Mouse (Mus musculus) neural tube, embryonic 15.5 days (tissue): ENCODE data around the gene Igdcc3. TPM values are rescaled to one million over a fixed set of nuclear protein-coding genes. Genes with fewer than 3 reads are reported as not detected.

Experiments
- ATAC-seq: fragments of 200-750 bp; cut with Nextera tagmentation; 2 replicates; pipeline ENCODE4 v1.8.0; 2017; ENCODE audit warnings: mild to moderate bottlenecking, moderate TSS enrichment, moderate library complexity; ENCODE audit not compliant: low FRiP score
- H3K27ac ChIP-seq: fragments of 300-500 bp; sonication (generic); replicated peaks from 2 replicates; pipeline ENCODE4 v1.5.1; 2015; ENCODE audit warnings: mild to moderate bottlenecking, inconsistent platforms
- H3K27me3 ChIP-seq: fragments of 300-500 bp; sonication (generic); replicated peaks from 2 replicates; pipeline ENCODE4 v1.6.1; 2015; ENCODE audit warnings: inconsistent platforms
- H3K36me3 ChIP-seq: fragments of 300-500 bp; sonication (generic); 2 replicates; pipeline ENCODE4 v1.6.1; 2015; ENCODE audit warnings: inconsistent platforms
- H3K4me1 ChIP-seq: fragments of 300-500 bp; sonication (generic); 2 replicates; pipeline ENCODE4 v1.6.1; 2015; ENCODE audit warnings: inconsistent platforms
- H3K4me2 ChIP-seq: fragments of 300-500 bp; sonication (generic); 2 replicates; pipeline ENCODE4 v1.6.1; 2015; ENCODE audit warnings: inconsistent platforms, mild to moderate bottlenecking, moderate library complexity
- H3K4me3 ChIP-seq: fragments of 300-500 bp; sonication (generic); replicated peaks from 2 replicates; pipeline ENCODE4 v1.5.1; 2015; ENCODE audit warnings: mild to moderate bottlenecking, inconsistent platforms
- H3K9ac ChIP-seq: fragments of 300-500 bp; sonication (generic); replicated peaks from 2 replicates; pipeline ENCODE4 v1.6.1; 2015; ENCODE audit warnings: mild to moderate bottlenecking, inconsistent platforms
- H3K9me3 ChIP-seq: fragments of 300-500 bp; sonication (generic); replicated peaks from 2 replicates; pipeline ENCODE4 v1.6.1; 2016; ENCODE audit warnings: inconsistent platforms
- WGBS: fragments of 180-500 bp; shearing (Covaris S2); methylation state at CpG from one replicate; pipeline ENCODE4 v1.1.7; 2015; ENCODE audit warnings: mixed read lengths; 5-methylcytosine and 5-hydroxymethylcytosine counted together
- polyA plus RNA-seq: library from polyadenylated mRNA; unstranded; fragments of >200 nt; fragmentation: Nextera tagmentation; extraction: Ambion mirVana; gene quantifications from 2 replicates; pipeline ENCODE4 v1.2.1, GENCODE M21; 2015

Gene Igdcc3
- polyA plus RNA-seq, 1 experiment from 2014 or later = 8.9 TPM

GRCm38 (mm10) chr9:65178336-65179213 is 37.6 kb downstream of the Igdcc3 start:
- H3K4me3 ChIP-seq = no peak overlapping the region

DNA sequence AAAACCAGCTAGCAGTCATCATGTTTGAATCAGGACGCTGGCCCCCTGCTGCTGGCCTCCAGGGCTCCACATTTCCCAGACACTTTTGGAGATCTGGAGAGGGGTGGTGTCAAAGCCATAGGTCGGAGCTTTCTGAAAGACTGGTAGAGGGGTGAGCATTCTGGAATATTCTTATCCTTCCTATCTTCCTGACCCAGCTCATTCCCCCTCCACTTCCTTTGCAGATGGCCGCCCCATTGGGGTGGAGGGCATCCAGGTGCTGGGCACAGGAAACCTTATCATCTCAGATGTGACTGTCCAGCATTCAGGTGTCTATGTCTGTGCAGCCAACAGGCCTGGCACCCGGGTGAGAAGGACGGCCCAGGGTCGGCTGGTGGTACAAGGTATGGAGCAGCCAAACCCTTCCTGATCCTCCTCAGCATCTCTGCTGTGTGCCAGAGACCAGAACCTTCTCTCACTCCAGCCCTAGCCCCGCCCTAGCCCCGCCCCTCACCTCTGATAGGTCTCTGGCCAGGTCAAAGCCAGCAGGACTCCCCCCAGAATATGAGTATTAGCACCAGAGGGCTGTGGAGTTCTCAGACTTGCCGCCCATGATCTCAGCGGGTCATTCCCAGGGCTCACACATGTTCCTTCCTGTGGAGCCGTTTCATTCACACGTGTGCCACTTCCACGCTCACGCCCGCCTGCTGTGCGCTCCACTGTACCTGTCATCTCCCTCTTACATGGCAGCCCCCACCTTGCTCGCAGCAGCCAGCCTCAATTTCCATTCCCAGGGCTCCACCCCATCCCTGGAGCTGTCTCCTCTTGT is 39.0 kb downstream of the Igdcc3 start:
- H3K36me3 ChIP-seq = peaks cover 18% of the 10 kb centered on the region
- H3K4me3 ChIP-seq = no peak overlapping the region
- ATAC-seq = no peak
- 0 out of 2 replicates have a peak overlapping the region, but pooled peaks have one; percentile 10 for H3K9ac ChIP-seq
- H3K4me1 ChIP-seq = peaks cover 66% of the 10 kb centered on the region
- peak overlapping the region; percentile 77 for H3K27ac ChIP-seq
- WGBS = 32% methylated on average over 17 of the region's 17 CpGs
- no peaks in the 10 kb centered on the region for H3K27me3 ChIP-seq
- H3K4me2 ChIP-seq = peak overlapping the region; percentile 26; the same call in 1 of the 2 replicates
- no peaks in the 10 kb centered on the region for H3K9me3 ChIP-seq

More at GRCm38 (mm10) chr9:65178336-65179213, 37.6 kb downstream of the Igdcc3 start:
- H3K36me3 ChIP-seq = peaks cover 10% of the 10 kb centered on the region
- H3K27ac ChIP-seq = peak overlapping the region; percentile 77
- H3K27me3 ChIP-seq = no peaks in the 10 kb centered on the region
- ATAC-seq = peak; percentile 43
- peak overlapping the region; percentile 22; the same call in 1 of the 2 replicates for H3K4me2 ChIP-seq
- H3K9me3 ChIP-seq = no peaks in the 10 kb centered on the region
- peaks cover 68% of the 10 kb centered on the region for H3K4me1 ChIP-seq
- no peak overlapping the region; the same call in 1 of the 2 replicates for H3K9ac ChIP-seq
- 9% methylated on average over 22 of the region's 22 CpGs for WGBS

DNA sequence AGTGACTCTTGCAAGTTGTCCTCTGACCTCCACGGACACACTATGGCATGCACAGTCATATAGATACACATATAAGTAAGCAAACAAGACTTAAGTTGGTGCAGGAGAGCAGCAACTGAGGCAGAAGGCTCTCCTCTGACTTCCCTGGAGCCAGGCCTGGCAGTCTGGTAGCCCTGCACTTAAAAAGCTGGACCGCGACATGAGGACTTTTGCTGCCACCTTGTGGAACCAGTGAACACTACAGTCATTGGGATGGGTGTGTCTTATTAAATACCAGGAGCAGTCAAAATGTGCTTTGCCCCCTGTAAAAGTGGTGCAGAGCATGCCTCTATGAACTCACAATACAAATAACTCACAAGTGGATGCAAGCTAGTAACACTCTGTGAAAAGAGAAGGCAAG is 47.6 kb downstream of the Igdcc3 start:
- Histone ChIP-seq H3K4me2 (no peak overlapping the region), H3K27me3 (no peaks in the 10 kb centered on the region), H3K9ac (no peak overlapping the region), H3K9me3 (no peaks in the 10 kb centered on the region), H3K27ac (no peak overlapping the region), H3K4me3 (no peak overlapping the region), H3K4me1 (0 out of 2 replicates have a peak, but pooled peaks cover 11% of the 10 kb centered on the region), H3K36me3 (peaks cover 12% of the 10 kb centered on the region)
- peak; percentile 51; the same call in 1 of the 2 replicates for ATAC-seq
- WGBS = 1% methylated on average over 3 of the region's 3 CpGs

- Histone ChIP-seq H3K4me1 (peaks cover 17% of the 10 kb centered on the region), H3K27ac (no peak overlapping the region), H3K36me3 (0 out of 2 replicates have a peak, but pooled peaks cover 2% of the 10 kb centered on the region), H3K9ac (no peak overlapping the region), H3K27me3 (no peaks in the 10 kb centered on the region), H3K4me3 (no peak overlapping the region), H3K9me3 (no peaks in the 10 kb centered on the region), H3K4me2 (no peak overlapping the region)
- no peak for ATAC-seq
- 33% methylated on average over 7 of the region's 7 CpGs for WGBS
Observed at GRCm38 (mm10) chr9:65190306-65190705, 49.3 kb downstream of the Igdcc3 start.

- H3K9ac ChIP-seq = no peak overlapping the region
- H3K9me3 ChIP-seq = no peaks in the 10 kb centered on the region
- no peak for ATAC-seq
- peaks cover 26% of the 10 kb centered on the region for H3K4me1 ChIP-seq
- no peak overlapping the region for H3K27ac ChIP-seq
- H3K4me3 ChIP-seq = no peak overlapping the region
- WGBS = 46% methylated on average over 2 of the region's 2 CpGs
- no peaks in the 10 kb centered on the region for H3K36me3 ChIP-seq
- H3K4me2 ChIP-seq = no peak overlapping the region
- H3K27me3 ChIP-seq = no peaks in the 10 kb centered on the region
Observed at GRCm38 (mm10) chr9:65191389-65191754, 50.4 kb downstream of the Igdcc3 start.

- Histone ChIP-seq H3K4me3 (no peak overlapping the region), H3K9me3 (no peaks in the 10 kb centered on the region), H3K9ac (no peak overlapping the region), H3K27ac (no peak overlapping the region), H3K4me2 (no peak overlapping the region), H3K27me3 (no peaks in the 10 kb centered on the region), H3K4me1 (peaks cover 28% of the 10 kb centered on the region), H3K36me3 (no peaks in the 10 kb centered on the region)
- ATAC-seq = no peak
- WGBS = 15% methylated on average over 8 of the region's 8 CpGs
Observed at GRCm38 (mm10) chr9:65191755-65192469, 50.9 kb downstream of the Igdcc3 start.

GRCm38 (mm10) chr9:65193214-65193613 is 52.2 kb downstream of the Igdcc3 start:
- H3K9ac ChIP-seq = no peak overlapping the region
- H3K4me3 ChIP-seq = no peak overlapping the region
- no peak for ATAC-seq
- H3K27ac ChIP-seq = no peak overlapping the region
- WGBS = 74% methylated on average over 12 of the region's 12 CpGs
- no peaks in the 10 kb centered on the region for H3K27me3 ChIP-seq
- no peaks in the 10 kb centered on the region for H3K36me3 ChIP-seq
- H3K9me3 ChIP-seq = no peaks in the 10 kb centered on the region
- peaks cover 32% of the 10 kb centered on the region for H3K4me1 ChIP-seq
- no peak overlapping the region for H3K4me2 ChIP-seq

GRCm38 (mm10) chr9:65195053-65195452 is 54.1 kb downstream of the Igdcc3 start, which contains the start of gene Parp16:
TSS of gene Parp16 (plus strand) at chr9:65195353.
- 85% methylated on average over 4 of the region's 4 CpGs for WGBS
- Histone ChIP-seq H3K9me3 (no peaks in the 10 kb centered on the region), H3K9ac (0 out of 2 replicates have a peak within 1 kb of the TSS, but pooled peaks have one; percentile 26), H3K36me3 (no peaks in the 10 kb centered on the region), H3K27me3 (no peaks in the 10 kb centered on the region), H3K4me1 (peaks cover 32% of the 10 kb centered on the region), H3K4me2 (peak within 1 kb of the TSS; percentile 17; the same call in 1 of the 2 replicates), H3K4me3 (no peak within 1 kb of the TSS), H3K27ac (peak within 1 kb of the TSS; percentile 84)
- ATAC-seq = no peak

DNA sequence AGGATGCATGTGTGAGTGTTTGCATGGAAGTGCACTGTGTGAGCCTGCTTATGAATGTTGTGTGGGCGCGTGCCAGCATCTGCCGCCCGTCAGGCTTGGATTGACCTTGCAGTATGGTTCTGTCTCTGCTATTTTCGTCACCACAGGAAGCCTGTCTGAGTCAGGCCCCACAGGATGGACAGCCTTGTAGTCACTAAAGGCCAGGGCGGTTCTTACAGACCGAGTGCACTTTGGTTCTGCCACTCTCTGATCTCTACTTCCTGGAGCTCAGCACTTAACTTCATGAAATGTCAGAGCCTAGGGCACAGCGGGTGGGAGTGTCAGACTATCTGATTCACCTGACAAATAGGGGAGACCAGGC is 54.6 kb downstream of the Igdcc3 start:
- Histone ChIP-seq H3K4me1 (peaks cover 32% of the 10 kb centered on the region), H3K27ac (peak overlapping the region; percentile 84), H3K27me3 (no peaks in the 10 kb centered on the region), H3K9me3 (no peaks in the 10 kb centered on the region), H3K4me3 (no peak overlapping the region), H3K9ac (0 out of 2 replicates have a peak overlapping the region, but pooled peaks have one; percentile 26), H3K4me2 (no peak overlapping the region), H3K36me3 (no peaks in the 10 kb centered on the region)
- no peak for ATAC-seq
- 57% methylated on average over 8 of the region's 8 CpGs for WGBS

- peaks cover 32% of the 10 kb centered on the region for H3K4me1 ChIP-seq
- no peaks in the 10 kb centered on the region for H3K27me3 ChIP-seq
- H3K9ac ChIP-seq = 0 out of 2 replicates have a peak overlapping the region, but pooled peaks have one; percentile 26
- H3K36me3 ChIP-seq = no peaks in the 10 kb centered on the region
- WGBS = 6% methylated on average over 9 of the region's 9 CpGs
- H3K4me3 ChIP-seq = peak overlapping the region; percentile 24
- peak overlapping the region; percentile 84 for H3K27ac ChIP-seq
- H3K9me3 ChIP-seq = no peaks in the 10 kb centered on the region
- peak overlapping the region; percentile 45 for H3K4me2 ChIP-seq
- peak; percentile 82 for ATAC-seq
Observed at GRCm38 (mm10) chr9:65195982-65196737, 55.2 kb downstream of the Igdcc3 start.
